Comparison of ENCODE assay signal across 24 mouse cellular contexts in the genomic region with DNA sequence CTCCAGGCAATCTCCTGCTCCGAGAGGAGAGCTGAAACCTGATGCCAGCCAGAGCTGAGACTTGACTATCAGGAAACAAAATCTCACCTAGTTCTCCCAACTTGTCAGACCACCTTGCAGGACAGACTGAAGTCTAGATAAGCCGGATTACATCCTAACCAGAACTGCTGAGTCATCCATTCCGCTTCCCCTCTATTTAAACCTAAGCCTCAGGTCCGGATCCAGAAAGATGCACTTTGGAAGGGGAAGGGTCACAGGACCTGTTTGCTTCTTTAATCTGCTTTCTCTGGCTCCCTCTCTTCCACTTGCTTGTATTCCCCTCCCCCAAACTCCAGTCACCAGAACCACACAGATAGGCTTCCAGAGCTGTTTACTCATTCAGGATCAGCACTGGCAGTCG. TPM values are rescaled to one million over a fixed set of nuclear protein-coding genes. Genes with fewer than 3 reads are reported as not detected.
DNase-seq lines count a peak whose midpoint lies in the region; ATAC-seq and TF ChIP-seq lines count a peak whose summit lies in the region.
"Had no signal": no experiment of that assay in that cellular context is flagged by ENCODE, and none has a peak within 500 bp of the region (broad histone marks: within the 10 kb centered on the region; RNA-seq: fewer than 3 reads in every experiment).

No protein-coding gene starts in this region.

- no peaks in the 10 kb centered on the region for H3K36me3 ChIP-seq in lung, embryonic 14.5 days (ENCODE audit: insufficient read depth)
- H3K36me3 ChIP-seq in ES-Bruce4 (ENCODE audit: control insufficient read depth, insufficient read depth, low read length, poor library complexity, severe bottlenecking), result 0 out of 2 replicates have a peak, but pooled peaks cover 3% of the 10 kb centered on the region
- H3K36me3 ChIP-seq: limb, embryonic 12.5 days; liver, embryonic 15.5 days; midbrain, embryonic 13.5 days had no signal

- no peak overlapping the region for H3K4me3 ChIP-seq in lung, embryonic 14.5 days (ENCODE audit: low read depth, low read length)
- peak overlapping the region; percentile 46 for H3K4me3 ChIP-seq in ES-Bruce4 (ENCODE audit: low read depth, low read length)
- no peak overlapping the region for H3K4me3 ChIP-seq in cerebellum, adult 2 months (replicated peaks; ENCODE audit: insufficient read depth, low read depth, low read length)
- H3K4me3 ChIP-seq: layer of hippocampus, adult 2 months; left cerebral cortex, adult 2 months; limb, embryonic 12.5 days; liver, embryonic 15.5 days; midbrain, embryonic 13.5 days had no signal

- TF ChIP-seq CTCF in lung, embryonic 14.5 days (IDR thresholded peaks at IDR 0.05; ENCODE audit: low read depth), result no peak
- no peak for TF ChIP-seq CTCF in ES-Bruce4 (IDR thresholded peaks at IDR 0.05; ENCODE audit: low read depth, low read length)
- no peak for TF ChIP-seq CTCF in cerebellum, adult 2 months (IDR thresholded peaks at IDR 0.05; ENCODE audit: borderline replicate concordance, insufficient read depth, low read depth, low read length)

- no peak overlapping the region for H3K27ac ChIP-seq in lung, embryonic 14.5 days (ENCODE audit: low read depth)
- peak overlapping the region; percentile 89 for H3K27ac ChIP-seq in ES-Bruce4 (ENCODE audit: insufficient read depth, low read length)
- no peak overlapping the region for H3K27ac ChIP-seq in cerebellum, adult 2 months (ENCODE audit: insufficient read depth, low read length)
- H3K27ac ChIP-seq: layer of hippocampus, adult 2 months; left cerebral cortex, adult 2 months; limb, embryonic 12.5 days; liver, embryonic 15.5 days; midbrain, embryonic 13.5 days had no signal

- no peaks in the 10 kb centered on the region for H3K9me3 ChIP-seq in lung, embryonic 14.5 days (ENCODE audit: low read depth, low read length)
- no peaks in the 10 kb centered on the region for H3K9me3 ChIP-seq in ES-Bruce4 (replicated peaks; ENCODE audit: control insufficient read depth, insufficient read depth, low read length, poor library complexity, severe bottlenecking)
- H3K9me3 ChIP-seq: limb, embryonic 12.5 days; liver, embryonic 15.5 days; midbrain, embryonic 13.5 days had no signal

- 13% methylated on average over 5 of the region's 5 CpGs for WGBS in lung, embryonic 14.5 days
- WGBS in cerebellum, adult 2 months, result 34% methylated on average over 5 of the region's 5 CpGs

- peak; percentile 1 for DNase-seq in lung, embryonic 14.5 days
- no peak for DNase-seq in lung, postnatal 36 days
- peak; percentile 4 for DNase-seq in NIH3T3 (ENCODE audit: low read depth)
- peak; percentile 63 for DNase-seq in yolk sac, embryonic 10.5 days (ENCODE audit: low spot score)
- no peak for DNase-seq in urinary bladder, postnatal 25 days (ENCODE audit: low spot score)
- DNase-seq in cerebellum, adult 2 months, result no peak
- DNase-seq: adrenal gland, postnatal 10 days; cerebellum, adult 11 months; cerebellum, adult 9-11 months; gastrocnemius, postnatal 10 days; kidney, adult 2 months; kidney, postnatal 25 days; lung, postnatal 4 days; retina, postnatal 1 day; right cerebral cortex, postnatal 14 days had no signal

- no peak for TF ChIP-seq POLR2A in ES-Bruce4 (IDR thresholded peaks at IDR 0.05; ENCODE audit: insufficient read depth, low read length)
- TF ChIP-seq POLR2A in cerebellum, adult 2 months (IDR thresholded peaks at IDR 0.05; ENCODE audit: borderline replicate concordance, insufficient read depth, low read length), result no peak

- ATAC-seq in lung, embryonic 14.5 days (ENCODE audit: insufficient read depth), result no peak
- ATAC-seq: forebrain, embryonic 16.5 days; hindbrain, embryonic 16.5 days; midbrain, embryonic 13.5 days; Patski had no signal

- no peaks in the 10 kb centered on the region for H3K27me3 ChIP-seq in lung, embryonic 14.5 days (ENCODE audit: insufficient read depth, low read length)
- H3K27me3 ChIP-seq in ES-Bruce4 (ENCODE audit: control insufficient read depth, insufficient read depth, low read length, poor library complexity, severe bottlenecking), result no peaks in the 10 kb centered on the region
- H3K27me3 ChIP-seq in cerebellum, adult 2 months (ENCODE audit: control insufficient read depth, insufficient read depth, low read length), result no peaks in the 10 kb centered on the region
- H3K27me3 ChIP-seq: liver, embryonic 15.5 days; midbrain, embryonic 13.5 days; Patski had no signal

- H3K4me1 ChIP-seq in lung, embryonic 14.5 days (ENCODE audit: insufficient read depth), result no peaks in the 10 kb centered on the region
- H3K4me1 ChIP-seq in ES-Bruce4 (ENCODE audit: control insufficient read depth, insufficient read depth, low read length), result peaks cover 1% of the 10 kb centered on the region
- H3K4me1 ChIP-seq in cerebellum, adult 2 months (ENCODE audit: control insufficient read depth, insufficient read depth, low read length), result no peaks in the 10 kb centered on the region
- H3K4me1 ChIP-seq: limb, embryonic 12.5 days; liver, embryonic 15.5 days had no signal

- H3K4me2 ChIP-seq in lung, embryonic 14.5 days, result no peak overlapping the region
- H3K4me2 ChIP-seq: limb, embryonic 12.5 days; liver, embryonic 15.5 days; midbrain, embryonic 13.5 days had no signal

- no peak overlapping the region for H3K9ac ChIP-seq in lung, embryonic 14.5 days
- H3K9ac ChIP-seq in ES-Bruce4 (ENCODE audit: low read depth, poor library complexity, severe bottlenecking), result peak overlapping the region; percentile 59
- H3K9ac ChIP-seq: limb, embryonic 12.5 days; liver, embryonic 15.5 days; midbrain, embryonic 13.5 days had no signal

- 0 out of 2 replicates have a peak, but pooled peaks have one; percentile 26 for TF ChIP-seq EP300 in ES-Bruce4 (IDR thresholded peaks at IDR 0.05; ENCODE audit: insufficient read depth, low read depth, low read length)

RNA-seq across cellular contexts. Expression of gene Alg13, which starts 2.6 kb away (rescaled TPM):
- 27.7 TPM in 2 replicates for polyA plus RNA-seq in lung, embryonic 14.5 days (2014; fragmentation: Nextera tagmentation; extraction: Ambion mirVana)
- polyA plus RNA-seq in ES-Bruce4 (2011; ENCODE audit: insufficient read depth, insufficient read length, low read depth, missing spikeins), result 398 and 426 TPM in 2 replicates
- polyA plus RNA-seq in cerebellum, adult 2 months (2012; rRNA removed), result 12.9 and 14.6 TPM in 2 replicates

Comparison
In these comparisons a context has a peak if more than half of its experiments do, and no peak if none do; other contexts are left out.
1. DNase-seq: peak in lung, embryonic 14.5 days (single experiment), NIH3T3 (single experiment) and yolk sac, embryonic 10.5 days (single experiment); none in lung, postnatal 36 days (single experiment), urinary bladder, postnatal 25 days (single experiment) and cerebellum, adult 2 months (0 of 2).
2. RNA of gene Alg13, which starts 2.6 kb away (polyA plus RNA-seq): 398 to 426 TPM in ES-Bruce4; 27.7 TPM in lung, embryonic 14.5 days and 12.9 to 14.6 TPM in cerebellum, adult 2 months; every median in the first group is over 10 times any median in the second.